Mouse (Mus musculus) limb, embryonic 11.5 days (tissue): ENCODE measurements at regions not wholly inside any gene's neighbourhood (a gene's known extent, or its start where the extent isn't known, plus 50 kb on each side); places are given as distances from the start of the nearest gene placed in this dataset. TPM values are rescaled to one million over a fixed set of nuclear protein-coding genes. Genes with fewer than 3 reads are reported as not detected.

Experiments used
- microRNA-seq: library from miRNA; unstranded; fragments of <30 nt; microRNA quantifications from one replicate; pipeline ENCODE4, GENCODE M21; 2016

Small RNAs in the stretch of these regions (microRNA-seq; reads per million reads assigned to microRNA genes)
- not detected for gene Gm26052
